Mouse (Mus musculus) brain, embryonic 14.5 days (tissue): Measurements from ENCODE around the gene Ints14. TPM values are rescaled to one million over a fixed set of nuclear protein-coding genes. Genes with fewer than 3 reads are reported as not detected.
"Not testable (repeated sequence)": the region's sequence is repeated elsewhere in the genome, so short reads cannot be mapped to it uniquely, and the experiment has no call there.

Experiments used
- DNase-seq: peaks from one replicate; pipeline ENCODE4 v3.0.0-alpha.2; 2011; ENCODE audit warnings: low read depth
- CTCF ChIP-seq: fragments of 200-500 bp; IDR thresholded peaks from 2 replicates; pipeline ENCODE4 v1.5.1; 2012; ENCODE audit warnings: inconsistent platforms, mild to moderate bottlenecking, moderate library complexity, borderline replicate concordance; ENCODE audit not compliant: insufficient read depth, insufficient read length; ENCODE audit errors: extremely low read depth
- POLR2A ChIP-seq: fragments of 200-500 bp; IDR thresholded peaks from 2 replicates; pipeline ENCODE4 v1.6.1; 2012; ENCODE audit warnings: mild to moderate bottlenecking, inconsistent platforms, borderline replicate concordance; ENCODE audit not compliant: poor library complexity, insufficient read depth, insufficient read length, severe bottlenecking; ENCODE audit errors: extremely low read depth
- polyA plus RNA-seq: library from polyadenylated mRNA; depleted of rRNA; stranded (reverse); fragments of >200 nt; gene quantifications from 2 replicates; pipeline ENCODE4 v1.2.3, GENCODE M21; 2012

Ints14 gene
- polyA plus RNA-seq, 1 experiment = 33.5 TPM

- TF ChIP-seq CTCF (no peak), POLR2A (no peak)
- DNase-seq = no peak
Measured at GRCm38 (mm10) chr9:64957276-64957675, 3.4 kb upstream of the Ints14 start.

- TF ChIP-seq CTCF (no peak), POLR2A (no peak)
Measured at GRCm38 (mm10) chr9:64960978-64961320, 244 bp downstream of the Ints14 start.

GRCm38 (mm10) chr9:64980548-64980947 lies 19.8 kb downstream of the Ints14 start:
- DNase-seq = no peak
- TF ChIP-seq POLR2A = no peak
- TF ChIP-seq CTCF = no peak

More at GRCm38 (mm10) chr9:64960978-64961320, 244 bp downstream of the Ints14 start:
- no peak for DNase-seq

- TF ChIP-seq POLR2A (no peak), CTCF (no peak)
- no peak for DNase-seq
Measured at GRCm38 (mm10) chr9:64981904-64982303, 21.2 kb downstream of the Ints14 start.

- DNase-seq = peak; percentile 13
- TF ChIP-seq CTCF (no peak), POLR2A (no peak)
Measured at GRCm38 (mm10) chr9:64985037-64985794, 24.5 kb downstream of the Ints14 start.

GRCm38 (mm10) chr9:64985807-64986206 lies 25.1 kb downstream of the Ints14 start:
- TF ChIP-seq POLR2A = no peak
- TF ChIP-seq CTCF = no peak
- DNase-seq = no peak

- DNase-seq = no peak
- TF ChIP-seq POLR2A = no peak
- no peak for TF ChIP-seq CTCF
Measured at GRCm38 (mm10) chr9:64987651-64988050, 26.9 kb downstream of the Ints14 start.

- no peak for TF ChIP-seq CTCF
- no peak for TF ChIP-seq POLR2A
Measured at GRCm38 (mm10) chr9:64988443-64988842, 27.7 kb downstream of the Ints14 start.

GRCm38 (mm10) chr9:64990291-64990690 lies 29.6 kb downstream of the Ints14 start:
- no peak for DNase-seq
- TF ChIP-seq CTCF (no peak), POLR2A (no peak)

More at GRCm38 (mm10) chr9:64988443-64988842, 27.7 kb downstream of the Ints14 start:
- no peak for DNase-seq

GRCm38 (mm10) chr9:64995464-64995863 lies 34.8 kb downstream of the Ints14 start:
- not testable (repeated sequence) for DNase-seq

- TF ChIP-seq POLR2A (no peak), CTCF (no peak)
Measured at GRCm38 (mm10) chr9:65001481-65001880, 40.8 kb downstream of the Ints14 start.

GRCm38 (mm10) chr9:65005737-65006136 lies 45.0 kb downstream of the Ints14 start:
- TF ChIP-seq POLR2A = no peak
- no peak for TF ChIP-seq CTCF
- DNase-seq = no peak

More at GRCm38 (mm10) chr9:65001481-65001880, 40.8 kb downstream of the Ints14 start:
- DNase-seq = no peak

GRCm38 (mm10) chr9:65010632-65011031 lies 49.9 kb downstream of the Ints14 start:
- no peak for TF ChIP-seq CTCF
- no peak for TF ChIP-seq POLR2A
- DNase-seq = no peak

GRCm38 (mm10) chr9:65011304-65011703 lies 50.6 kb downstream of the Ints14 start:
- DNase-seq = no peak
- TF ChIP-seq CTCF (peak; percentile 40; the same call in 1 of the 2 replicates), POLR2A (no peak)
